Mouse (Mus musculus) spleen, adult 10 weeks (tissue): ENCODE data around the gene Idh3b. TPM values are rescaled to one million over a fixed set of nuclear protein-coding genes. Genes with fewer than 3 reads are reported as not detected.

Experiments
- polyA plus RNA-seq: library from polyadenylated mRNA; stranded (reverse); fragments of 350-450 nt; fragmentation: Illumina TruSeq; extraction: RNeasy Lipid Tissue Mini Kit (QIAGEN cat#74804); gene quantifications from one replicate; pipeline ENCODE4 v1.2.3, GENCODE M21; 2015; ENCODE audit warnings: low replicate concordance; ENCODE audit not compliant: insufficient read depth

Idh3b gene
- polyA plus RNA-seq, result 131 TPM

GRCm38 (mm10) chr2:130283854-130284654 is at the start of gene Idh3b:
TSS of gene Idh3b (minus strand) at chr2:130284547.

DNA sequence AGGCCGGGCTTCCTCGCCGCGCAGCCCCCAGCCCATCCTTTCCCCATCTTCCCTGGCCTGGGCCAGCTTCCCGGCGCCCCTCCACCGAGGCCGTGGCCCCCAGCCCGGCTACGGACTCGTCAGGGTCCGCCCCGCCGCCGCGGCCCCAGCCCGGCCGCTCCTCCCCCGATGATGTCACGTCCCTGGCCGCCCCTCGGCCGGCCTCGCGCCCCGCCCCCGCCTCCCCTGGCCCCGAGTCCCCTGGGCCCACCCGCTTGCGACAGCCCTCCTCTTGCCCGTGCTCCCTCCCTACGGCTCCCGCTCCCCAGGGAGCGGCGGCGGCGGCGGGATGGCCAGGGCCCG is 10.6 kb upstream of the Idh3b start, which contains the start of gene Ebf4:
TSS of gene Ebf4 (plus strand) at position 234 of the 342 bp plus-strand sequence.

GRCm38 (mm10) chr2:130274149-130274861 is 10.0 kb downstream of the Idh3b start, which contains the start of gene Nop56:
TSS of gene Nop56 (plus strand) at chr2:130274430.

Other genes starting within 250 kb of the Idh3b start
- 0.07 TPM for gene Tgm6, start 172.1 kb downstream of the Idh3b start, polyA plus RNA-seq
- 75.8 TPM for gene Snrpb, start 105.1 kb downstream of the Idh3b start, polyA plus RNA-seq
- not detected for gene Tmc2, start 89.4 kb downstream of the Idh3b start, polyA plus RNA-seq
- gene Nop56, start 10.1 kb downstream of the Idh3b start, polyA plus RNA-seq, result 330 TPM
- gene Ebf4, start 10.6 kb upstream of the Idh3b start, polyA plus RNA-seq, result 0.87 TPM
- 22.9 TPM for gene Cpxm1, start 113.0 kb upstream of the Idh3b start, polyA plus RNA-seq
- not detected for gene Gm28372, start 120.7 kb upstream of the Idh3b start, polyA plus RNA-seq
- gene 1700020A23Rik, start 120.7 kb upstream of the Idh3b start, polyA plus RNA-seq, result not detected
- not detected for gene Tmem239, start 121.9 kb upstream of the Idh3b start, polyA plus RNA-seq
- gene Vps16, start 139.8 kb upstream of the Idh3b start, polyA plus RNA-seq, result 139 TPM
- gene Pced1a, start 140.2 kb upstream of the Idh3b start, polyA plus RNA-seq, result 14.9 TPM
- 83.7 TPM for gene Ptpra, start 165.7 kb upstream of the Idh3b start, polyA plus RNA-seq